Mouse (Mus musculus) hindlimb bud, embryonic 11.5 days (tissue): ENCODE measurements around the gene Ednra.
"Not testable (repeated sequence)": the region's sequence is repeated elsewhere in the genome, so short reads cannot be mapped to it uniquely, and the experiment has no call there.

Experiments
- DNase-seq: peaks from one replicate; pipeline ENCODE4 v3.0.0-alpha.2; 2012; ENCODE audit warnings: low read depth, low spot score; ENCODE audit errors: extremely low spot score

Ednra gene

DNA sequence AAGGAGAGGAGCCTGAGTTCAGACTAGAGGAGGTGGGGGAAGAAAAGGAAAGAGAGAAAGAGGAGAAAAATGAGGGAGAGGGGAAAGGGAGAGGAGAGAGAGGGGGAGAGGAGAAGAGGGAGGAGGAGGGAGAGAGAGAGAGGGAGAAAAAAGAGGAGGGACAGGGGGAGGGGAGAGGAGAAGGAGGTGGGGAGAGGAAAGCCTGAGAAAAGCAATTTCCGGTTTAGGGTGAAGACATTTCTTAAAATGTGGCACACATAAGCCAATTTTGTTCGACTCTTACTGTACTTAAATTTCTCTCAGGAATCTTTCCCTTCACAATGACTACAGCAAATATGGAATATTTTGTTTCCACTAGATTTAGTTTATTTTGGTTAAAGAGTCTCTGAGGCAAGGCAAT is 5.3 kb downstream of the Ednra start:
- DNase-seq: no peak

- DNase-seq: no peak
These were observed 7.2 kb downstream of the Ednra start for GRCm38 (mm10) chr8:77717036-77717435.

- no peak for DNase-seq
These were observed 9.8 kb downstream of the Ednra start for GRCm38 (mm10) chr8:77714455-77714854.

DNA sequence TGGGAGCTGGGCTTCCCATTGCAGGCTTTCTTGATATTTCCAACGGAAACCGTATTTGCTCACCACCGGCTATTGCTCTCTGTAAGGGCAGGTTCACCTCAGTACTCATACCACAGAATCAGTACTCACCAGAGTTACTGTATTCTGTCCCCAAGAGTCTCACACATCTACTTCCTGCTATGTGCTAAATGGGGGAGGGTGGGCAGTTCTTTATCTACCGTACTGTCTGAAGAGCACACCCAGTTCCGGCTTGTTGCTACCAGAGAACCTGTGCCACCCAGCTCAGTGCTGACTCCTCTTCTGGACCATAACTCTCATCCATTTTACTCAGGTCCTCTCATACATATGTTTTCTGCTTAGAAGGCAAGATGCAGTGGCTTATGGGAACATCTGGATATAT is 10.6 kb downstream of the Ednra start:
- DNase-seq: no peak

- no peak for DNase-seq
These were observed 19.5 kb downstream of the Ednra start for GRCm38 (mm10) chr8:77704768-77705167.

- DNase-seq: no peak
These were observed 26.2 kb downstream of the Ednra start for GRCm38 (mm10) chr8:77698028-77698427.

DNA sequence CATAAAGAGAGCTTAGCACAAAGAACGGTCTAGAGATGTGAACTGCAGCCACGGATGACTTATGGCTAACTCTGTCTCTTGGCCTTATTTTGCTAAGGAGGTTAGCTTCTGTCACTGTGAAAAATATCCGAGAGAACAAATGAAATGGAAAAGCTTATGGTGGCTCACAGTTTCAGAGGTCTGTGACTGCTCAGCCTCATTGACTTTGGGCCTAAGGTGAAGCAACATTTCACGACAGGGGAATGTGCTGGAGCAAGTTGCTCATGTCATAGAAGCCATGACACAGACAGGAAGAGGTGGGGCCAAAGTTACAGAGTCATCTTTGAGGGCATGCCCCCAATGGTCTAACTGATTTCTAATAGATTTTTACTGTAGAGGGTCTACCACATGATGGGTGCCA is 28.1 kb downstream of the Ednra start:
- DNase-seq: no peak

DNA sequence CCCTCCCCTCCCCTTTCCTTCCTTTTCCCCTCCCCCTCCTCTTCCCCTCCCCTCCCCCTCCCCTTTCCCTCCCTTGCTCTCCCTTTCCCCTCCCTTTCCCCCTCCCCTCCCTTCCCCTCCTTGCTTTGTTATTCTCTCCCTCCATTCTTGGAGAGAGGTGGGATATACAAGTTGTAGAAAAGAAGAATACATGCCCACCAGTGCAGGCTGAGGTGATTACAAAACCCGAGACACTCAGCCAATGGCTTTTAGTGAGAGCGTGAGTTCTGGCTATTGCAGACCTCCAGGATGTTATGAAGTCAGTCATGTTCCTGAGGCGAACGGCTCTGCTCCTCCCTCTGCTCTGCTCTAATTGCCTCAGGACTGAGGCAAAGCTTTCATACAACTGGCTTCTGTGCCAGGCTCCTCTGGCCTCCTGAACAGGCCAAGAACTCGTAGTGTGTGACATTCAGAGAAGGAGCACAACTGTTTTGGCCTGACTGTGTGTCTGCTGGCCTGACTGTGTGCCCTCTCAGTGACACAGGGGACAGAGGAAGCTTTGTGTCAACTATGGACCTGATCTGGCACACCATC is 28.7 kb downstream of the Ednra start:
- no peak for DNase-seq

GRCm38 (mm10) chr8:77695070-77695469 is 29.2 kb downstream of the Ednra start:
- no peak for DNase-seq

GRCm38 (mm10) chr8:77694588-77694987 is 29.7 kb downstream of the Ednra start:
- DNase-seq: no peak

DNA sequence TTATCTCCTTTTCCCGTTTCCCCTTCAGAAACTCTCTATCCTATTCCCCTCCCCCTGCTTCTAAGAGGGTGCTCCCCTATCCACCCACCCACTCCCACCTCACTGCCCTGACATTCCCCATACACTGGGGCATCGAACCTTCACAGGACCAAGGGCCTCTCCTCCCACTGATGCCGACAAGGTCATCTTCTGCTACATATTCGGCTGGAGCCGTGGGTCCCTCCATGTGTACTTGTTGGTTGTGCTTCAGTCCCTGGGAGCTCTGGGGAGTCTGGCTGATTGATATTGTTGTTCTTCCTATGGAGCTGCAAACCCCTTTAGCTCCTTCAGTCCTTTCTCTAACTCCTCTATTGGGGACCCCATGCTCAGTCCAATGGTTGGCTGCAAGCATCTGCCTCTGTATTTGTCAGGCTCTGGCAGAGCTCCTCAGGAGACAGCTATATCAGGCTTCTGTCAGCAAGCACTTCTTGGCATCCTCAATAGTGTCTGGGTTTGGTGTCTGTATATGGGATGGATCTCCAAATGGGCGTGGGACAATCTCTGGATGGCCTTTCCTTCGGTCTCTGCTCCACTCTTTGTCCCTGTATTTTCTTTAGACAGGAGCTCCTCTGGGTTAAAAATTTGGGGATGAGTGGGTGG is 34.7 kb downstream of the Ednra start:
- not testable (repeated sequence) for DNase-seq

DNA sequence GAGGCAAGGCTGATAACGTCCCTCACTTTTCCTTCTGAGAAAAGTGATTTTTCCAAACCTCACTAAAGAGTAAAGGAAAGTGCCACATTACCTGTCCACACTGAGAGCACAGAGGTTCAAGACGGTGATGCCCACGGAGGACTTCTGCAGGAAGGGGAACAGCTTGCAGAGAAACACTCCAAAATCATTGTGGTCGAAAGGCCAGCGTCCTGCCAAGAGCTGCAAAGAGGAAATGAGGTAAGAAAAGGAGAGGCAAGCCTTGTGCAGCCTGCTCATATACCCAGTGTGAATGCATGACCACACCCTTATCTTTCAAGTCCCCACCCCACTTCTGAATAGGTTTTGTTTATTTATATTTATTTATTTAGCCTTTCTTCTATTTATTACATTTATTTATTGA is 35.3 kb downstream of the Ednra start:
- no peak for DNase-seq

DNA sequence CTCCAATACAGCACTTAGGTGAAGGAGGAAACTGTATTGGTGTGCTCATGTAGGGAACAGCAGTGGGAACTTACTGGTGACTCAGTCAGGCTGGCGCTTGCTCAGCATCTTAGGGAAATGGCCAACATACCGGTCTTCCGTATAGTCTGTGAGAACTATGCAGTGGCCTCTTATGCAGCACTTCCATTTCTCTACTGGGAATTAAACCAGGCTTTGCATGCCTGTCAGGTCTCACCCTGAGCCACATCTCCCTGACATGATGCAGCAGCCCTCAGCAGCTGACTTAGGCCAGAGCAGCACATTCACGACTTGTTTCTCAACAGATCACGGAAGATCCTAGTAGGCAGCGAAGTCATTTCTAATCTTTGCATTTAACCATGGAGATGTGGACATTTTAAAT is 39.9 kb downstream of the Ednra start:
- DNase-seq: no peak

DNA sequence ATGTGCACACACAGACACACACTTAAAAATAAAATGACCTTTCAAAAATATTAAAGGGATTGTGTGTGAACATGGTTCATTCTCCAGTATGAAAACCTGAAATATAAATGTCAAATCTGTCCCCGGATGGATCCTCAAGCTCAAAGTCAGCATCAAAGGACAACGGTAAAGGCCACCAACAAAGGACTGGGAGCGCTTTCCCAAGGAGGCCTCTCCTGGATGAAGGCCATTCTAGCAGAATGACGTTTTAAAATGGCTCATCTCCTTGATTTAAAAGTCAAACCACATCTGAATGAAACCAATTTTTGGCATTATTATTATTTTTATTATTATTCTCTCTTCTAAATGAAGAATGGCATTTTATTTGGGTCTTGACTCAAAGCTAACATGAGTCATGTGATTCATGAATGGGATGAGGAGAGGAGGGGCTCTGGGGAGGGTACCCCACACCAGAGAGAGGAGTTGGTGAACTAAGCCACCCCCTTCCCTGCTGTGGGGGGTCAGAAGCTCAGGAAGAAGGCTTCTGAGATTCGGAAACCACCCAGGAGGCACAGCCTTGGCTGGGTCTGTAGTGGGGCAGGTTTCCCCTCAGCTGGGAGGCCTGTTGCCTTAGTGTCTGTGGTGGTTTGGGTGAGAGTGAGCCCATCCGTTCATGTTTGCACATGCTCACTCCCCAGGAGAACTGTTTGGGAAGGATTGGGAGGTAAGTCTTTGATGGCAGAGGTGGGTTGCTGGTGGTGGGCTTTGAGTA is 40.7 kb downstream of the Ednra start:
- DNase-seq: no peak

GRCm38 (mm10) chr8:77682008-77682934 is 42.0 kb downstream of the Ednra start:
- no peak for DNase-seq

GRCm38 (mm10) chr8:77672036-77672435 is 52.2 kb downstream of the Ednra start:
- DNase-seq: no peak

GRCm38 (mm10) chr8:77670612-77671363 is 53.5 kb downstream of the Ednra start:
- no peak for DNase-seq

GRCm38 (mm10) chr8:77667916-77668315 is 56.3 kb downstream of the Ednra start:
- DNase-seq: no peak

DNA sequence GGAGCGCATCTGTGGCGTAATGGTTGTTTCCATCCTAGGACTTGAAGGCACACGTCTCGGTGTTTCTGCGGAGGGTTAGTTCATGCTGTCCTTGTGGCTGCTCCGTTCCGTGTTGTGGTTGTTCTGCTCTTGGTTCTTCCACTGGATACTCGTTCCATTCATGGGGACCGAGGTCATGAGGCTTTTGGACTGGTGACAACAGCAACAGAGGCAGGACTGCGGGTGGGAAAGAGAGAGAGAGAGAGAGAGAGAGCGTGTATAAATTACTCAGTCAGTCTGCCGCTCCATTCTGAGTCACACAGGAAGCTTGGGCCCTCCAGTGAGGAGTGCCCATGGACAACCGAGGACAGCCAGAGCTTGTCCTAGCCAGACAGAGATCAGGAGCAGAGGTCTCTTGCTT is 59.4 kb downstream of the Ednra start:
- no peak for DNase-seq

- no peak for DNase-seq
These were observed 64.7 kb downstream of the Ednra start for GRCm38 (mm10) chr8:77659534-77660080.
